Mouse (Mus musculus) MEL (cell line): ENCODE measurements at regions not wholly inside any gene's neighbourhood (a gene's known extent, or its start where the extent isn't known, plus 50 kb on each side); places are given as distances from the start of the nearest gene placed in this dataset.

Experiments
- DNase-seq: peaks from one replicate; pipeline ENCODE4 v3.0.0; 2011; ENCODE audit warnings: low read depth, low spot score
- H3K27ac ChIP-seq: 2 replicates; pipeline ENCODE4 v1.5.1; 2012; ENCODE audit warnings: low read depth, mild to moderate bottlenecking, control low read depth, low read length, moderate library complexity; ENCODE audit not compliant: control insufficient read depth
- H3K27me3 ChIP-seq, 2 experiments: fragments of 150-350 bp in 1 of 2; sonication (generic) in 1 of 2; 2 replicates each; pipeline ENCODE4 v1.6.1; 2012; ENCODE audit warnings: low read length in 2 of 2, mild to moderate bottlenecking in 2 of 2, improper control_type of control experiment in 1 of 2, moderate library complexity in 1 of 2; ENCODE audit not compliant: insufficient read depth in 2 of 2, control insufficient read depth in 1 of 2
- H3K36me3 ChIP-seq, 2 experiments: 2 replicates each; pipeline ENCODE4 v1.6.1; 2012 to 2014; ENCODE audit warnings: low read length in 2 of 2, improper control_type of control experiment in 1 of 2, inconsistent platforms in 1 of 2, mild to moderate bottlenecking in 1 of 2; ENCODE audit not compliant: insufficient read depth in 2 of 2, control insufficient read depth in 1 of 2
- H3K4me1 ChIP-seq, 2 experiments: fragments of 150-350 bp in 1 of 2; sonication (generic) in 1 of 2; 2 replicates each; pipeline ENCODE4 v1.6.1; 2012; ENCODE audit warnings: low read length in 2 of 2, improper control_type of control experiment in 1 of 2, mild to moderate bottlenecking in 1 of 2; ENCODE audit not compliant: insufficient read depth in 2 of 2, control insufficient read depth in 1 of 2
- H3K4me3 ChIP-seq, 2 experiments: fragments of 150-350 bp in 1 of 2; sonication (generic) in 1 of 2; 2 replicates each; pipeline ENCODE4 v1.5.1; 2012; ENCODE audit warnings: low read depth in 2 of 2, low read length in 2 of 2, mild to moderate bottlenecking in 2 of 2, moderate library complexity in 2 of 2, control low read depth in 1 of 2, improper control_type of control experiment in 1 of 2; ENCODE audit not compliant: control insufficient read depth in 1 of 2, insufficient read depth in 1 of 2
- H3K79me2 ChIP-seq: 2 replicates; pipeline ENCODE4 v1.6.1; 2012; ENCODE audit warnings: mild to moderate bottlenecking, low read length, moderate library complexity; ENCODE audit not compliant: control insufficient read depth, poor library complexity, insufficient read depth
- H3K9ac ChIP-seq: 2 replicates; pipeline ENCODE4 v1.6.1; 2012; ENCODE audit warnings: low read depth, mild to moderate bottlenecking, control low read depth, low read length, moderate library complexity; ENCODE audit not compliant: control insufficient read depth, poor library complexity, severe bottlenecking
- H3K9me3 ChIP-seq: fragments of 150-350 bp; sonication (generic); replicated peaks from 2 replicates; pipeline ENCODE4 v1.6.1; 2012; ENCODE audit warnings: mild to moderate bottlenecking, low read length, improper control_type of control experiment, moderate library complexity; ENCODE audit not compliant: insufficient read depth
- BHLHE40 ChIP-seq: IDR thresholded peaks from 2 replicates; pipeline ENCODE4 v1.6.1; 2012; ENCODE audit warnings: low read depth, mild to moderate bottlenecking, inconsistent platforms, low read length, improper control_type of control experiment, borderline replicate concordance
- CHD1 ChIP-seq: IDR thresholded peaks from 2 replicates; pipeline ENCODE4 v1.6.1; 2012; ENCODE audit warnings: low read depth, mild to moderate bottlenecking, inconsistent platforms, low read length, improper control_type of control experiment
- CHD2 ChIP-seq: IDR thresholded peaks from 2 replicates; pipeline ENCODE4 v1.6.1; 2011; ENCODE audit warnings: low read length, improper control_type of control experiment
- EP300 ChIP-seq, 2 experiments: IDR thresholded peaks; 2 replicates each; pipeline ENCODE4 v1.6.1; 2011; ENCODE audit warnings: improper control_type of control experiment in 2 of 2, low read length in 2 of 2, low read depth in 1 of 2, mild to moderate bottlenecking in 1 of 2
- GATA1 ChIP-seq: IDR thresholded peaks from 2 replicates; pipeline ENCODE4 v1.6.1; 2011; ENCODE audit warnings: low read depth, low read length, improper control_type of control experiment
- HCFC1 ChIP-seq: IDR thresholded peaks from 2 replicates; pipeline ENCODE4 v1.6.1; 2012; ENCODE audit warnings: low read depth, mild to moderate bottlenecking, inconsistent platforms, low read length, improper control_type of control experiment, moderate library complexity
- JUND ChIP-seq: IDR thresholded peaks from 2 replicates; pipeline ENCODE4 v1.6.1; 2011; ENCODE audit warnings: low read depth, mild to moderate bottlenecking, improper control_type of control experiment, low read length
- KAT2A ChIP-seq: conservative IDR thresholded peaks from 2 replicates; pipeline ENCODE4 v1.6.1; 2012; ENCODE audit warnings: low read depth, low read length, improper control_type of control experiment, inconsistent platforms
- MAFK ChIP-seq: IDR thresholded peaks from 2 replicates; pipeline ENCODE4 v1.6.1; 2011; ENCODE audit warnings: low read depth, mild to moderate bottlenecking, low read length, improper control_type of control experiment, borderline replicate concordance
- MAZ ChIP-seq: IDR thresholded peaks from 2 replicates; pipeline ENCODE4 v1.6.1; 2012; ENCODE audit warnings: low read depth, mild to moderate bottlenecking, inconsistent platforms, low read length, improper control_type of control experiment
- MEF2A ChIP-seq: IDR thresholded peaks from 2 replicates; pipeline ENCODE4 v1.6.1; 2014; ENCODE audit warnings: low read depth, mild to moderate bottlenecking, inconsistent platforms, low read length, improper control_type of control experiment; ENCODE audit not compliant: poor library complexity, insufficient replicate concordance, severe bottlenecking; ENCODE audit errors: extremely low read depth
- MXI1 ChIP-seq: IDR thresholded peaks from 2 replicates; pipeline ENCODE4 v1.6.1; 2011; ENCODE audit warnings: mild to moderate bottlenecking, low read depth, low read length, improper control_type of control experiment
- MYC ChIP-seq: IDR thresholded peaks from 2 replicates; pipeline ENCODE4 v1.6.1; 2011; ENCODE audit warnings: low read depth, mild to moderate bottlenecking, low read length, improper control_type of control experiment, moderate library complexity
- NRF1 ChIP-seq: IDR thresholded peaks from 2 replicates; pipeline ENCODE4 v1.6.1; 2014; ENCODE audit warnings: low read depth, mild to moderate bottlenecking, inconsistent platforms, low read length, improper control_type of control experiment, moderate library complexity; ENCODE audit not compliant: poor library complexity, insufficient read depth, severe bottlenecking
- POLR2A ChIP-seq, 2 experiments: IDR thresholded peaks; 2 replicates each; pipeline ENCODE4 v1.6.1; 2011 to 2012; ENCODE audit warnings: low read length in 2 of 2, mild to moderate bottlenecking in 2 of 2, control low read depth in 1 of 2, improper control_type of control experiment in 1 of 2, low read depth in 1 of 2, moderate library complexity in 1 of 2; ENCODE audit not compliant: control insufficient read depth in 1 of 2, insufficient read depth in 1 of 2, poor library complexity in 1 of 2
- POLR2AphosphoS2 ChIP-seq: IDR thresholded peaks from 2 replicates; pipeline ENCODE4 v1.6.1; 2011; ENCODE audit warnings: low read length, improper control_type of control experiment
- POLR2AphosphoS5 ChIP-seq: IDR thresholded peaks from 2 replicates; pipeline ENCODE4 v1.6.1; 2012; ENCODE audit warnings: low read depth, borderline replicate concordance, mild to moderate bottlenecking, inconsistent platforms, low read length, moderate library complexity, mixed read lengths
- RCOR1 ChIP-seq: IDR thresholded peaks from 2 replicates; pipeline ENCODE4 v1.6.1; 2012; ENCODE audit warnings: low read depth, mild to moderate bottlenecking, inconsistent platforms, low read length, improper control_type of control experiment
- SMC3 ChIP-seq: IDR thresholded peaks from 2 replicates; pipeline ENCODE4 v1.6.1; 2011; ENCODE audit warnings: low read depth, low read length, improper control_type of control experiment
- TAL1 ChIP-seq: IDR thresholded peaks from 2 replicates; pipeline ENCODE4 v1.6.1; 2012; ENCODE audit warnings: mild to moderate bottlenecking, inconsistent platforms, low read length, moderate library complexity, mixed read lengths
- TCF12 ChIP-seq: IDR thresholded peaks from 2 replicates; pipeline ENCODE4 v1.6.1; 2014; ENCODE audit warnings: low read depth, mild to moderate bottlenecking, inconsistent platforms, low read length, improper control_type of control experiment, moderate library complexity
- USF2 ChIP-seq, 2 experiments: IDR thresholded peaks; 2 replicates each; pipeline ENCODE4 v1.6.1; 2011 to 2012; ENCODE audit warnings: improper control_type of control experiment in 2 of 2, low read length in 2 of 2, borderline replicate concordance in 1 of 2, inconsistent platforms in 1 of 2, low read depth in 1 of 2, mild to moderate bottlenecking in 1 of 2; ENCODE audit not compliant: insufficient read depth in 1 of 2
- ZMIZ1 ChIP-seq: IDR thresholded peaks from 2 replicates; pipeline ENCODE4 v1.6.1; 2012; ENCODE audit warnings: low read depth, mild to moderate bottlenecking, inconsistent platforms, low read length, improper control_type of control experiment, moderate library complexity
- ZNF384 ChIP-seq: IDR thresholded peaks from 2 replicates; pipeline ENCODE4 v1.6.1; 2012; ENCODE audit warnings: low read depth, mild to moderate bottlenecking, inconsistent platforms, low read length, improper control_type of control experiment

- no peak for DNase-seq
- Histone ChIP-seq H3K36me3 (no peaks in the 10 kb centered on the region; a peak in 1 of 4 replicates), H3K4me1 (no peaks in the 10 kb centered on the region), H3K79me2 (no peaks in the 10 kb centered on the region), H3K9me3 (no peaks in the 10 kb centered on the region)
- no peak for TF ChIP-seq MXI1
- TF ChIP-seq POLR2AphosphoS2 = no peak
- TF ChIP-seq MYC = no peak
- no peak for TF ChIP-seq BHLHE40
- TF ChIP-seq EP300 (IDR thresholded peaks at IDR 0.05; ENCODE audit: low read depth in 1 of 2, low read length in 2 of 2) = no peak
- no peak for TF ChIP-seq TCF12
- no peak for TF ChIP-seq SMC3
- TF ChIP-seq ZNF384 = no peak
- TF ChIP-seq NRF1 = no peak
- TF ChIP-seq HCFC1 = no peak
- no peak for TF ChIP-seq ZMIZ1
- TF ChIP-seq MAFK = no peak
- TF ChIP-seq RCOR1 = no peak
- no peak for TF ChIP-seq POLR2A (IDR thresholded peaks at IDR 0.05; ENCODE audit: control insufficient read depth in 1 of 2, insufficient read depth in 1 of 2, low read depth in 1 of 2, low read length in 2 of 2, poor library complexity in 1 of 2)
- TF ChIP-seq MEF2A = no peak
- no peak for TF ChIP-seq CHD2
- TF ChIP-seq GATA1 = no peak
- no peak for TF ChIP-seq TAL1
- TF ChIP-seq, all 39 proteins: peak for 0
- no peak overlapping the region for H3K4me3 ChIP-seq
- no peak overlapping the region for H3K27ac ChIP-seq
- no peaks in the 10 kb centered on the region for H3K27me3 ChIP-seq
- no peak overlapping the region for H3K9ac ChIP-seq
Measured at GRCm38 (mm10) chr15:72393226-72393625, 1441.1 kb upstream of the Gm6569 start.

GRCm38 (mm10) chr15:72411956-72412355 is 1422.4 kb upstream of the Gm6569 start:
- no peak overlapping the region for H3K4me3 ChIP-seq
- H3K79me2 ChIP-seq = no peaks in the 10 kb centered on the region
- no peaks in the 10 kb centered on the region for H3K9me3 ChIP-seq
- H3K36me3 ChIP-seq = no peaks in the 10 kb centered on the region
- no peak overlapping the region for H3K9ac ChIP-seq
- TF ChIP-seq BHLHE40 (no peak), SMC3 (no peak), USF2 (IDR thresholded peaks at IDR 0.05; ENCODE audit: borderline replicate concordance in 1 of 2, insufficient read depth in 1 of 2, low read depth in 1 of 2, low read length in 2 of 2) (no peak), RCOR1 (no peak), MAFK (no peak), POLR2AphosphoS5 (no peak), HCFC1 (no peak), MAZ (no peak), MYC (no peak), NRF1 (no peak), KAT2A (no peak), JUND (no peak), CHD1 (no peak), POLR2AphosphoS2 (no peak), ZMIZ1 (no peak), CHD2 (no peak)
- no peaks in the 10 kb centered on the region for H3K27me3 ChIP-seq
- DNase-seq = no peak
- no peaks in the 10 kb centered on the region for H3K4me1 ChIP-seq
- no peak overlapping the region for H3K27ac ChIP-seq
